Mouse (Mus musculus) CH12.LX (cell line): ENCODE results near the gene Nabp1. TPM values are rescaled to one million over a fixed set of nuclear protein-coding genes. Genes with fewer than 3 reads are reported as not detected.

Experiments
- DNase-seq: peaks from one replicate; pipeline ENCODE4 v3.0.0-alpha.2; 2013; ENCODE audit errors: extremely low read depth
- H3K27ac ChIP-seq: 2 replicates; pipeline ENCODE4 v1.5.1; 2012; ENCODE audit warnings: low read depth, mild to moderate bottlenecking, control low read depth, moderate library complexity; ENCODE audit not compliant: insufficient read depth
- H3K27me3 ChIP-seq: replicated peaks from 2 replicates; pipeline ENCODE3; 2012; ENCODE audit warnings: inconsistent platforms
- H3K36me3 ChIP-seq, 2 experiments: replicated peaks in 1 of 2; 2 replicates each; pipeline versions ENCODE3 to v1.6.1; 2012; ENCODE audit warnings: inconsistent platforms in 1 of 2, low read length in 1 of 2, mild to moderate bottlenecking in 1 of 2, mixed read lengths in 1 of 2, moderate library complexity in 1 of 2; ENCODE audit not compliant: control insufficient read depth in 1 of 2, insufficient read depth in 1 of 2
- H3K4me1 ChIP-seq, 2 experiments: 2 replicates each; pipeline ENCODE4 v1.6.1; 2012; ENCODE audit warnings: inconsistent platforms in 1 of 2, moderate library complexity in 1 of 2; ENCODE audit not compliant: insufficient read depth in 2 of 2, control insufficient read depth in 1 of 2
- H3K4me2 ChIP-seq: 2 replicates; pipeline ENCODE4 v1.6.1; 2012; ENCODE audit warnings: low read depth, mild to moderate bottlenecking, control low read depth; ENCODE audit not compliant: poor library complexity, insufficient read depth, severe bottlenecking
- H3K4me3 ChIP-seq, 3 experiments: fragments of 150-350 bp in 1 of 3; sonication (generic) in 1 of 3; replicated peaks in 1 of 3; 2 replicates each; pipeline versions ENCODE3 to v1.5.1; 2011 to 2012; ENCODE audit warnings: low read depth in 2 of 3, low read length in 2 of 3, mild to moderate bottlenecking in 2 of 3, moderate library complexity in 2 of 3, control low read depth in 1 of 3, improper control_type of control experiment in 1 of 3, inconsistent platforms in 1 of 3, mixed read lengths in 1 of 3; ENCODE audit not compliant: poor library complexity in 1 of 3
- H3K79me2 ChIP-seq: replicated peaks from 2 replicates; pipeline ENCODE4 v1.6.1; 2012; ENCODE audit warnings: mild to moderate bottlenecking, moderate library complexity; ENCODE audit not compliant: control insufficient read depth, poor library complexity, insufficient read depth, severe bottlenecking; ENCODE audit errors: extremely low read depth
- H3K9ac ChIP-seq: 2 replicates; pipeline ENCODE4 v1.6.1; 2012; ENCODE audit warnings: low read depth, mild to moderate bottlenecking, control low read depth, moderate library complexity; ENCODE audit not compliant: insufficient read depth
- H3K9me3 ChIP-seq: replicated peaks from 2 replicates; pipeline ENCODE3; 2012; ENCODE audit warnings: low read length, inconsistent platforms, mixed read lengths
- BHLHE40 ChIP-seq: IDR thresholded peaks from 2 replicates; pipeline ENCODE4 v1.6.1; 2011; ENCODE audit warnings: mild to moderate bottlenecking, low read depth, low read length, improper control_type of control experiment
- CHD1 ChIP-seq: IDR thresholded peaks from 2 replicates; pipeline ENCODE4 v1.6.1; 2012; ENCODE audit warnings: low read depth, low read length, improper control_type of control experiment, inconsistent platforms
- CHD2 ChIP-seq: IDR thresholded peaks from 2 replicates; pipeline ENCODE4 v1.6.1; 2011; ENCODE audit warnings: low read length, improper control_type of control experiment
- ELF1 ChIP-seq: IDR thresholded peaks from 2 replicates; pipeline ENCODE4 v1.6.1; 2014; ENCODE audit warnings: low read depth, mild to moderate bottlenecking, inconsistent platforms, low read length, improper control_type of control experiment
- HCFC1 ChIP-seq: IDR thresholded peaks from 2 replicates; pipeline ENCODE4 v1.6.1; 2012; ENCODE audit warnings: low read depth, mild to moderate bottlenecking, inconsistent platforms, low read length, improper control_type of control experiment
- IRF4 ChIP-seq: IDR thresholded peaks from 2 replicates; pipeline ENCODE4 v1.6.1; 2014; ENCODE audit warnings: low read depth, mild to moderate bottlenecking, inconsistent platforms, low read length, improper control_type of control experiment
- JUN ChIP-seq: IDR thresholded peaks from 2 replicates; pipeline ENCODE4 v1.6.1; 2011; ENCODE audit warnings: low read depth, mild to moderate bottlenecking, low read length, improper control_type of control experiment, moderate library complexity; ENCODE audit not compliant: insufficient read depth
- MEF2A ChIP-seq: IDR thresholded peaks from 2 replicates; pipeline ENCODE4 v1.6.1; 2014; ENCODE audit warnings: low read depth, mild to moderate bottlenecking, inconsistent platforms, low read length, improper control_type of control experiment, borderline replicate concordance
- MYC ChIP-seq: IDR thresholded peaks from 2 replicates; pipeline ENCODE4 v1.6.1; 2011; ENCODE audit warnings: low read depth, mild to moderate bottlenecking, improper control_type of control experiment, low read length
- NELFE ChIP-seq: IDR thresholded peaks from 2 replicates; pipeline ENCODE4 v1.6.1; 2011; ENCODE audit warnings: low read depth, low read length, improper control_type of control experiment
- PAX5 ChIP-seq: IDR thresholded peaks from 2 replicates; pipeline ENCODE4 v1.6.1; 2012; ENCODE audit warnings: low read length, inconsistent platforms, mixed read lengths
- POLR2A ChIP-seq: IDR thresholded peaks from 2 replicates; pipeline ENCODE4 v1.6.1; 2011; ENCODE audit warnings: low read depth, mild to moderate bottlenecking, improper control_type of control experiment, low read length
- POLR2AphosphoS2 ChIP-seq: IDR thresholded peaks from 2 replicates; pipeline ENCODE4 v1.6.1; 2011; ENCODE audit warnings: low read depth, low read length, improper control_type of control experiment
- RAD21 ChIP-seq: IDR thresholded peaks from 2 replicates; pipeline ENCODE4 v1.6.1; 2011; ENCODE audit warnings: low read depth, mild to moderate bottlenecking, low read length, improper control_type of control experiment, moderate library complexity
- SMC3 ChIP-seq: IDR thresholded peaks from 2 replicates; pipeline ENCODE4 v1.6.1; 2011; ENCODE audit warnings: low read depth, low read length, improper control_type of control experiment
- USF1 ChIP-seq: IDR thresholded peaks from 2 replicates; pipeline ENCODE4 v1.6.1; 2014; ENCODE audit warnings: low read depth, mild to moderate bottlenecking, inconsistent platforms, low read length, improper control_type of control experiment
- USF2 ChIP-seq: conservative IDR thresholded peaks from 2 replicates; pipeline ENCODE4 v1.6.1; 2011; ENCODE audit warnings: low read depth, low read length, improper control_type of control experiment
- ZC3H11A ChIP-seq: IDR thresholded peaks from 2 replicates; pipeline ENCODE4 v1.6.1; 2012; ENCODE audit warnings: low read depth, mild to moderate bottlenecking, inconsistent platforms, low read length, improper control_type of control experiment
- ZKSCAN1 ChIP-seq: IDR thresholded peaks from 2 replicates; pipeline ENCODE4 v1.6.1; 2012; ENCODE audit warnings: low read depth, inconsistent platforms, low read length, improper control_type of control experiment, borderline replicate concordance
- ZMIZ1 ChIP-seq: IDR thresholded peaks from 2 replicates; pipeline ENCODE4 v1.6.1; 2012; ENCODE audit warnings: low read depth, mild to moderate bottlenecking, inconsistent platforms, low read length, improper control_type of control experiment
- dilution Hi-C: fragments of 300-500 bp; cut with MboI; formaldehyde crosslinking; loops from 2 replicates; pipeline ENCODE4 v1.14.3; 2020; ENCODE audit warnings: low sequenced_read_pairs; ENCODE audit not compliant: extremely low pct_unique_long_range_greater_than_20kb, extremely low pct_ligation_motif_present
- in situ Hi-C: fragments of 300-500 bp; cut with MboI; formaldehyde crosslinking; loops from 3 replicates; pipeline ENCODE4 v1.14.3; 2019; ENCODE audit warnings: low sequenced_read_pairs, low pct_ligation_motif_present, low pct_unique_long_range_greater_than_20kb, mixed read lengths
- polyA plus RNA-seq: library from polyadenylated mRNA; unstranded; fragments of >175 nt; gene quantifications from 2 replicates; pipeline ENCODE4 v1.2.1, GENCODE M21; 2012; ENCODE audit warnings: low read depth; ENCODE audit not compliant: insufficient read length
- total RNA-seq, 2 experiments: library from RNA; depleted of rRNA; stranded (reverse); fragments of 300-350 nt in 1 of 2; fragments of >200 nt in 1 of 2; gene quantifications; 2 replicates each; pipeline ENCODE4 v1.2.3; 2012 to 2014

The Nabp1 gene
- total and polyA plus RNA-seq, 3 experiments = 32.7 to 52.0 (median 33.7) TPM

- Histone ChIP-seq H3K9me3 (no peaks in the 10 kb centered on the region), H3K9ac (no peak overlapping the region), H3K36me3 (no peaks in the 10 kb centered on the region), H3K4me3 (no peak overlapping the region), H3K4me2 (no peak overlapping the region), H3K4me1 (peaks cover 4 to 32% of the 10 kb centered on the region in 2 experiments), H3K79me2 (no peaks in the 10 kb centered on the region), H3K27me3 (no peaks in the 10 kb centered on the region), H3K27ac (no peak overlapping the region)
- in situ Hi-C loops (no loop called here), dilution Hi-C loops (no loop called here)
- DNase-seq = no peak
- TF ChIP-seq HCFC1 (no peak), MYC (no peak), ZKSCAN1 (no peak), POLR2AphosphoS2 (no peak), ZC3H11A (no peak), MEF2A (no peak), CHD1 (no peak), NELFE (no peak), ZMIZ1 (no peak), POLR2A (no peak), IRF4 (no peak), USF2 (no peak), SMC3 (no peak), ELF1 (no peak), USF1 (no peak), CHD2 (no peak), JUN (no peak), RAD21 (no peak)
These were observed 36.2 kb upstream of the Nabp1 start for GRCm38 (mm10) chr1:51514379-51514778.

GRCm38 (mm10) chr1:51513059-51513713, 35.0 kb upstream of the Nabp1 start:
- no peak overlapping the region for H3K27ac ChIP-seq
- no peaks in the 10 kb centered on the region for H3K79me2 ChIP-seq
- H3K4me2 ChIP-seq = no peak overlapping the region
- H3K9me3 ChIP-seq = no peaks in the 10 kb centered on the region
- H3K9ac ChIP-seq = no peak overlapping the region
- H3K4me1 ChIP-seq = peaks cover 9 to 32% of the 10 kb centered on the region in 2 experiments
- H3K4me3 ChIP-seq = no peak overlapping the region
- no peaks in the 10 kb centered on the region for H3K36me3 ChIP-seq
- peak; percentile 47 for TF ChIP-seq BHLHE40
- no peak for TF ChIP-seq PAX5
- dilution Hi-C loops = no loop called here
- no peak for DNase-seq
- H3K27me3 ChIP-seq = no peaks in the 10 kb centered on the region
- in situ Hi-C loops = no loop called here
